Mouse (Mus musculus): ENCODE data around the gene Eif2b2. TPM values are rescaled to one million over a fixed set of nuclear protein-coding genes. Genes with fewer than 3 reads are reported as not detected.

Eif2b2 gene
- total and polyA plus RNA-seq, 3 experiments = 94.9 to 143 (median 123) TPM

GRCm38 (mm10) chr12:85197371-85197770, 21.9 kb upstream of the Eif2b2 start:
- Histone ChIP-seq H3K79me2 (replicated peaks; ENCODE audit: control insufficient read depth, extremely low read depth, insufficient read depth, poor library complexity, severe bottlenecking) (no peaks in the 10 kb centered on the region), H3K27me3 (replicated peaks) (no peaks in the 10 kb centered on the region), H3K4me1 (ENCODE audit: control insufficient read depth in 1 of 2, insufficient read depth in 2 of 2) (peaks cover 12 to 24% of the 10 kb centered on the region in 2 experiments), H3K4me2 (ENCODE audit: insufficient read depth, low read depth, poor library complexity, severe bottlenecking) (no peak overlapping the region), H3K9ac (ENCODE audit: insufficient read depth, low read depth) (no peak overlapping the region), H3K4me3 (replicated peaks in 1 of 3; ENCODE audit: low read depth in 2 of 3, low read length in 2 of 3, poor library complexity in 1 of 3) (no peak overlapping the region), H3K9me3 (replicated peaks; ENCODE audit: low read length) (no peaks in the 10 kb centered on the region), H3K36me3 (replicated peaks in 1 of 2; ENCODE audit: control insufficient read depth in 1 of 2, insufficient read depth in 1 of 2, low read length in 1 of 2) (no peaks in the 10 kb centered on the region), H3K27ac (ENCODE audit: insufficient read depth, low read depth) (no peak overlapping the region)
- dilution Hi-C loops (cut with MboI; ENCODE audit: extremely low pct_ligation_motif_present, extremely low pct_unique_long_range_greater_than_20kb, low sequenced_read_pairs) (no loop called here), in situ Hi-C loops (cut with MboI; ENCODE audit: low pct_ligation_motif_present, low pct_unique_long_range_greater_than_20kb, low sequenced_read_pairs) (no loop called here)
- no peak for DNase-seq (ENCODE audit: extremely low read depth)
- TF ChIP-seq USF1 (IDR thresholded peaks at IDR 0.05; ENCODE audit: low read depth, low read length) (no peak), SMC3 (IDR thresholded peaks at IDR 0.05; ENCODE audit: low read depth, low read length) (no peak), JUND (conservative IDR thresholded peaks at IDR 0.05; ENCODE audit: low read depth, low read length) (no peak), CHD1 (IDR thresholded peaks at IDR 0.05; ENCODE audit: low read depth, low read length) (no peak), NRF1 (IDR thresholded peaks at IDR 0.05; ENCODE audit: low read depth, low read length) (no peak), SIN3A (IDR thresholded peaks at IDR 0.05; ENCODE audit: low read length) (no peak), POLR2A (IDR thresholded peaks at IDR 0.05; ENCODE audit: low read depth, low read length) (no peak), MYC (IDR thresholded peaks at IDR 0.05; ENCODE audit: low read depth, low read length) (no peak), USF2 (conservative IDR thresholded peaks at IDR 0.05; ENCODE audit: low read depth, low read length) (no peak), MAX (IDR thresholded peaks at IDR 0.05; ENCODE audit: low read length) (no peak), ZKSCAN1 (IDR thresholded peaks at IDR 0.05; ENCODE audit: borderline replicate concordance, low read depth, low read length) (no peak), GABPA (IDR thresholded peaks at IDR 0.05; ENCODE audit: insufficient replicate concordance, low read depth, low read length) (no peak), HCFC1 (IDR thresholded peaks at IDR 0.05; ENCODE audit: low read depth, low read length) (no peak), TBP (conservative IDR thresholded peaks at IDR 0.05; ENCODE audit: low read depth, low read length) (no peak), CTCF (conservative IDR thresholded peaks at IDR 0.05 in 1 of 2, IDR thresholded peaks at IDR 0.05 in 1 of 2; ENCODE audit: low read depth in 2 of 2, low read length in 2 of 2) (no peak)

DNA sequence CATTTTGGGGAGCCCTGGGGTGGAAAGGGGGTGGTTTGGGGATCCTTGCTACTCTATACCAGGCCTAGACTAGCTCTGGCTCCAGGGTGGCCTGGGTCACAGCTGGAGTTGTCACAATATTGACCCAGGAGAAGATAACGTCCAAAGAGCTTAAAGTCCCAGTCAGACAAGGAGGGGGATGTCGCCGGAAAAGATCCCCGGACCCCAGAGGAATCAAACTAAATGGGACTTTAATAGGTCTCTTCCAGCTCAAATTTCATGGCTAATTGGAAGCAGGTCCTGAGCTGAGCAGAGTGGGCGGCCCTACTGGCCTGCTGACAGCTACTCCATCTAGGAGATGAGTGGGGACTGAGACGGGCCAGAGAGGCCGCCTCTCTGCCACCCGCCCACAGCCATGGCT, 21.3 kb upstream of the Eif2b2 start:
- Histone ChIP-seq H3K4me2 (ENCODE audit: insufficient read depth, low read depth, poor library complexity, severe bottlenecking) (no peak overlapping the region), H3K36me3 (replicated peaks in 1 of 2; ENCODE audit: control insufficient read depth in 1 of 2, insufficient read depth in 1 of 2, low read length in 1 of 2) (no peaks in the 10 kb centered on the region), H3K4me3 (replicated peaks in 1 of 3; ENCODE audit: low read depth in 2 of 3, low read length in 2 of 3, poor library complexity in 1 of 3) (no peak overlapping the region), H3K27ac (ENCODE audit: insufficient read depth, low read depth) (no peak overlapping the region), H3K79me2 (replicated peaks; ENCODE audit: control insufficient read depth, extremely low read depth, insufficient read depth, poor library complexity, severe bottlenecking) (no peaks in the 10 kb centered on the region), H3K4me1 (ENCODE audit: control insufficient read depth in 1 of 2, insufficient read depth in 2 of 2) (peaks cover 7 to 18% of the 10 kb centered on the region in 2 experiments), H3K9me3 (replicated peaks; ENCODE audit: low read length) (no peaks in the 10 kb centered on the region), H3K9ac (ENCODE audit: insufficient read depth, low read depth) (no peak overlapping the region), H3K27me3 (replicated peaks) (peaks cover under 1% of the 10 kb centered on the region)
- no peak for TF ChIP-seq SIN3A (IDR thresholded peaks at IDR 0.05; ENCODE audit: low read length)
- no peak for TF ChIP-seq TBP (conservative IDR thresholded peaks at IDR 0.05; ENCODE audit: low read depth, low read length)
- TF ChIP-seq JUND (conservative IDR thresholded peaks at IDR 0.05; ENCODE audit: low read depth, low read length) = no peak
- TF ChIP-seq SMC3 (IDR thresholded peaks at IDR 0.05; ENCODE audit: low read depth, low read length) = no peak
- TF ChIP-seq E2F4 (IDR thresholded peaks at IDR 0.05; ENCODE audit: insufficient replicate concordance, low read depth, low read length) = no peak
- DNase-seq (ENCODE audit: extremely low read depth) = no peak
- in situ Hi-C loops (cut with MboI; ENCODE audit: low pct_ligation_motif_present, low pct_unique_long_range_greater_than_20kb, low sequenced_read_pairs) (no loop called here), dilution Hi-C loops (cut with MboI; ENCODE audit: extremely low pct_ligation_motif_present, extremely low pct_unique_long_range_greater_than_20kb, low sequenced_read_pairs) (no loop called here)
